Mouse (Mus musculus): Measurements from ENCODE around the gene Cyp2w1. TPM values are rescaled to one million over a fixed set of nuclear protein-coding genes. Genes with fewer than 3 reads are reported as not detected.
A peak's percentile ranks its signal among the peaks of the same experiment; 100 is the strongest.

Gene Cyp2w1
- polyA plus RNA-seq, 1 experiment from 2014 or later = not detected

DNA sequence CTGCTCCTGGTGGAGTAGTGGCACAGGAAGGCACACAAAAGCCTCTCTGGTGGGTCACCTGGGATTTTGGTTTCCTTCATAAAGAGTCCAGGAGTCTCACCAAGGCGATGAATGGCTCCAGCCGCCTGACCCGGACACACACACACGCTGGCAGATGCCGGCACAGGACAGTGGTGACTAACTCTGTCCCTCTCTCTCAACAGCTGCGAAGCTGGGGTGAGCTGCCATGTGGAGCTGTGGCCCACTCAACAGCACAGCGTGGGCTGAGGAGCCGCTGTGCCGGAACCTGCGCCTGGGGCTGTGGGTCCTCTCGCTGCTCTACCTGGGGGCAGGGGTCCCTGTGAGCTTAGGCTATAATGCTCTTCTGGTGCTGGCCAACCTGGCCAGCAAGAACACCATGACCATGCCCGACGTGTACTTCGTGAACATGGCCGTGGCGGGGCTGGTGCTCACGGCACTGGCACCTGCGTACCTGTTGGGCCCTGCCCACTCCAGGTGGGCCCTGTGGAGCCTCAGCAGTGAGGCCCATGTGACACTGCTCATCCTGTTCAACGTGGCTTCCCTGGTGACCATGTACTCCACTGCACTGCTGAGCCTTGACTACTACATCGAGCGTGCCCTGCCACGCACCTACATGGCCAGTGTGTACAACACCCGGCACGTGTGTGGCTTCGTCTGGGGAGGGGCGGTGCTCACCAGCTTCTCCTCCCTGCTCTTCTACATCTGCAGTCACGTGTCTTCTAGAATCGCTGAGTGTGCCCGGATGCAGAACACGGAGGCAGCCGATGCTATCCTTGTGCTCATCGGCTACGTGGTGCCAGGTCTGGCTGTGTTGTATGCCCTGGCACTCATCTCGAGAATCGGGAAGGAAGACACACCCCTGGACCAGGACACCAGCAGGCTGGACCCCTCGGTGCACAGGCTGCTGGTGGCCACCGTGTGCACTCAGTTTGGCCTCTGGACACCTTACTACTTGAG lies 40.1 kb downstream of the Cyp2w1 start:
- WGBS = 92% methylated on average over 37 of the region's 37 CpGs
- Histone ChIP-seq H3K9me3 (ENCODE audit: control insufficient read depth, low read length) (no peaks in the 10 kb centered on the region), H3K9ac (ENCODE audit: low read length) (no peak overlapping the region), H3K4me2 (no peak overlapping the region), H3K4me1 (ENCODE audit: control insufficient read depth, insufficient read depth, low read length) (no peaks in the 10 kb centered on the region), H3K4me3 (ENCODE audit: low read depth, low read length) (no peak overlapping the region), H3K36me3 (ENCODE audit: control insufficient read depth, insufficient read depth, low read length) (no peaks in the 10 kb centered on the region), H3K27me3 (ENCODE audit: control insufficient read depth, insufficient read depth, low read length) (no peaks in the 10 kb centered on the region), H3K27ac (ENCODE audit: low read depth, low read length) (no peak overlapping the region)
- ATAC-seq (ENCODE audit: low FRiP score) (no peak), DNase-seq (ENCODE audit: low spot score, missing footprints) (no peak)

GRCm38 (mm10) chr5:139393197-139393588 lies 40.8 kb downstream of the Cyp2w1 start:
- H3K4me3 ChIP-seq (ENCODE audit: low read depth, low read length) = no peak overlapping the region
- H3K36me3 ChIP-seq (ENCODE audit: control insufficient read depth, insufficient read depth, low read length) = no peaks in the 10 kb centered on the region
- DNase-seq (ENCODE audit: low spot score, missing footprints) (no peak), ATAC-seq (ENCODE audit: low FRiP score) (no peak)
- no peak overlapping the region for H3K9ac ChIP-seq (ENCODE audit: low read length)
- H3K9me3 ChIP-seq (ENCODE audit: control insufficient read depth, low read length) = no peaks in the 10 kb centered on the region
- H3K4me1 ChIP-seq (ENCODE audit: control insufficient read depth, insufficient read depth, low read length) = no peaks in the 10 kb centered on the region
- H3K27me3 ChIP-seq (ENCODE audit: control insufficient read depth, insufficient read depth, low read length) = no peaks in the 10 kb centered on the region
- H3K4me2 ChIP-seq = no peak overlapping the region
- 89% methylated on average over 16 of the region's 16 CpGs for WGBS
- H3K27ac ChIP-seq (ENCODE audit: low read depth, low read length) = no peak overlapping the region

DNA sequence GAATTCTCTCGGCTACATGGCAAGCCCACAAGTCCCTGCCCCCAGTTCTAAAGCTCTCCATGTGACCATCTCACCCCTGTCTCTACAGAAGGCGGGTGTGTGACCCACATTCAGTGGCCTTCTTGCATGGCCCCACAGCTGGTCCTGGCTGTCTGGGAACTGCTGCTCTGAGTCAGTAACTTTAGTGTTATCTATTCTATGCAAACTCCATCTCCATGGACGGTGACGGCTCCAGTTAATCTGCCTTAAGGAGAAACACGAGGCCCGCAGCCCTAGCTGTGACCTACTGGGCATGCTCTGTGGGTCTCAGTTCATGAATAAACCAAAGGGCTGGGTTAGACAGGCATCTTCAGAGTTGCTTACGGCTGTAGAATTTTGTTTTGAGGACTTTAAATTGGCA lies 42.0 kb downstream of the Cyp2w1 start:
- Histone ChIP-seq H3K9ac (ENCODE audit: low read length) (no peak overlapping the region), H3K36me3 (ENCODE audit: control insufficient read depth, insufficient read depth, low read length) (no peaks in the 10 kb centered on the region), H3K27me3 (ENCODE audit: control insufficient read depth, insufficient read depth, low read length) (no peaks in the 10 kb centered on the region), H3K4me3 (ENCODE audit: low read depth, low read length) (no peak overlapping the region), H3K4me1 (ENCODE audit: control insufficient read depth, insufficient read depth, low read length) (no peaks in the 10 kb centered on the region), H3K9me3 (ENCODE audit: control insufficient read depth, low read length) (no peaks in the 10 kb centered on the region), H3K27ac (ENCODE audit: low read depth, low read length) (no peak overlapping the region), H3K4me2 (no peak overlapping the region)
- ATAC-seq (ENCODE audit: low FRiP score) (no peak), DNase-seq (ENCODE audit: low spot score, missing footprints) (no peak)
- WGBS = 70% methylated on average over 7 of the region's 7 CpGs

DNA sequence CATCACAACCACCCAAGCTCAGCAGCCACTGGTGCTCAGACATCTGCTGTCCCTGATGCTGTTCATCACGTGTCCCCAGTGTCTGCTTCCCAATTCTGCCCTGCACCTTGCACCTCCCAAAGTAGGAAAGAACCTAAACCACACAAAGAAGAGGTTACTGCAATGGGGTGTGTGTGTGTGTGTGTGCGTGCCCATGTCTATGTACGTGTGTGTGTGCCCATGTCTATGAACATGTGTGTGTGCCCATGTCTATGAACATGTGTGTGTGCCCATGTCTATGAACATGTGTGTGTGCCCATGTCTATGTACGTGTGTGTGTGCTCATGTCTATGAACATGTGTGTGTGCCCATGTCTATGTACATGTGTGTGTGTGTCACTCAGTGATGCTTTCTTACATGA lies 43.1 kb downstream of the Cyp2w1 start:
- H3K4me3 ChIP-seq (ENCODE audit: low read depth, low read length) = no peak overlapping the region
- H3K9ac ChIP-seq (ENCODE audit: low read length) = no peak overlapping the region
- H3K36me3 ChIP-seq (ENCODE audit: control insufficient read depth, insufficient read depth, low read length) = no peaks in the 10 kb centered on the region
- 94% methylated on average over 4 of the region's 4 CpGs for WGBS
- no peak overlapping the region for H3K4me2 ChIP-seq
- H3K27me3 ChIP-seq (ENCODE audit: control insufficient read depth, insufficient read depth, low read length) = no peaks in the 10 kb centered on the region
- no peak overlapping the region for H3K27ac ChIP-seq (ENCODE audit: low read depth, low read length)
- ATAC-seq (ENCODE audit: low FRiP score) (no peak), DNase-seq (ENCODE audit: low spot score, missing footprints) (no peak)
- no peaks in the 10 kb centered on the region for H3K4me1 ChIP-seq (ENCODE audit: control insufficient read depth, insufficient read depth, low read length)
- no peaks in the 10 kb centered on the region for H3K9me3 ChIP-seq (ENCODE audit: control insufficient read depth, low read length)

- 87% methylated on average over 4 of the region's 4 CpGs for WGBS
- no peak overlapping the region for H3K9ac ChIP-seq (ENCODE audit: low read length)
- H3K9me3 ChIP-seq (ENCODE audit: control insufficient read depth, low read length) = no peaks in the 10 kb centered on the region
- H3K36me3 ChIP-seq (ENCODE audit: control insufficient read depth, insufficient read depth, low read length) = no peaks in the 10 kb centered on the region
- no peaks in the 10 kb centered on the region for H3K4me1 ChIP-seq (ENCODE audit: control insufficient read depth, insufficient read depth, low read length)
- H3K4me2 ChIP-seq = no peak overlapping the region
- DNase-seq (ENCODE audit: low spot score, missing footprints) (no peak), ATAC-seq (ENCODE audit: low FRiP score) (no peak)
- no peaks in the 10 kb centered on the region for H3K27me3 ChIP-seq (ENCODE audit: control insufficient read depth, insufficient read depth, low read length)
- H3K4me3 ChIP-seq (ENCODE audit: low read depth, low read length) = no peak overlapping the region
- no peak overlapping the region for H3K27ac ChIP-seq (ENCODE audit: low read depth, low read length)
Measured at GRCm38 (mm10) chr5:139397359-139397916, 45.0 kb downstream of the Cyp2w1 start.

GRCm38 (mm10) chr5:139397959-139398753 lies 45.7 kb downstream of the Cyp2w1 start:
- 42% methylated on average over 5 of the region's 5 CpGs for WGBS
- Histone ChIP-seq H3K27me3 (ENCODE audit: control insufficient read depth, insufficient read depth, low read length) (no peaks in the 10 kb centered on the region), H3K9ac (ENCODE audit: low read length) (no peak overlapping the region), H3K4me2 (no peak overlapping the region), H3K36me3 (ENCODE audit: control insufficient read depth, insufficient read depth, low read length) (no peaks in the 10 kb centered on the region), H3K27ac (ENCODE audit: low read depth, low read length) (no peak overlapping the region), H3K9me3 (ENCODE audit: control insufficient read depth, low read length) (no peaks in the 10 kb centered on the region), H3K4me1 (ENCODE audit: control insufficient read depth, insufficient read depth, low read length) (no peaks in the 10 kb centered on the region), H3K4me3 (ENCODE audit: low read depth, low read length) (no peak overlapping the region)
- DNase-seq (ENCODE audit: low spot score, missing footprints) = peak; percentile 98
- peak; percentile 52; the same call in 1 of the 2 replicates for ATAC-seq (ENCODE audit: low FRiP score)

- ATAC-seq (ENCODE audit: low FRiP score) = peak; percentile 24; the same call in 1 of the 2 replicates
Measured at GRCm38 (mm10) chr5:139398786-139399185, 46.4 kb downstream of the Cyp2w1 start.

GRCm38 (mm10) chr5:139399991-139400390 lies 47.6 kb downstream of the Cyp2w1 start:
- DNase-seq (ENCODE audit: low spot score, missing footprints) (no peak), ATAC-seq (ENCODE audit: low FRiP score) (no peak)
- H3K4me2 ChIP-seq = no peak overlapping the region
- H3K9me3 ChIP-seq (ENCODE audit: control insufficient read depth, low read length) = no peaks in the 10 kb centered on the region
- no peak overlapping the region for H3K4me3 ChIP-seq (ENCODE audit: low read depth, low read length)
- H3K27me3 ChIP-seq (ENCODE audit: control insufficient read depth, insufficient read depth, low read length) = no peaks in the 10 kb centered on the region
- H3K4me1 ChIP-seq (ENCODE audit: control insufficient read depth, insufficient read depth, low read length) = no peaks in the 10 kb centered on the region
- H3K9ac ChIP-seq (ENCODE audit: low read length) = no peak overlapping the region
- no peaks in the 10 kb centered on the region for H3K36me3 ChIP-seq (ENCODE audit: control insufficient read depth, insufficient read depth, low read length)
- H3K27ac ChIP-seq (ENCODE audit: low read depth, low read length) = no peak overlapping the region
- WGBS = 92% methylated on average over 14 of the region's 14 CpGs

More at GRCm38 (mm10) chr5:139398786-139399185, 46.4 kb downstream of the Cyp2w1 start:
- H3K9me3 ChIP-seq (ENCODE audit: control insufficient read depth, low read length) = no peaks in the 10 kb centered on the region
- no peak for DNase-seq (ENCODE audit: low spot score, missing footprints)
- no peaks in the 10 kb centered on the region for H3K27me3 ChIP-seq (ENCODE audit: control insufficient read depth, insufficient read depth, low read length)
- H3K4me3 ChIP-seq (ENCODE audit: low read depth, low read length) = no peak overlapping the region
- H3K4me1 ChIP-seq (ENCODE audit: control insufficient read depth, insufficient read depth, low read length) = no peaks in the 10 kb centered on the region
- H3K27ac ChIP-seq (ENCODE audit: low read depth, low read length) = no peak overlapping the region
- WGBS = 85% methylated on average over 5 of the region's 5 CpGs
- H3K9ac ChIP-seq (ENCODE audit: low read length) = no peak overlapping the region
- H3K4me2 ChIP-seq = no peak overlapping the region
- H3K36me3 ChIP-seq (ENCODE audit: control insufficient read depth, insufficient read depth, low read length) = no peaks in the 10 kb centered on the region
